Mouse (Mus musculus) A20 (cell line): ENCODE measurements around the gene Hist1h2bf.
A peak's percentile ranks its signal among the peaks of the same experiment; 100 is the strongest.
"Not testable (repeated sequence)": the region's sequence is repeated elsewhere in the genome, so short reads cannot be mapped to it uniquely, and the experiment has no call there.

Experiments
- DNase-seq: peaks from one replicate; pipeline ENCODE4 v3.0.0-alpha.2; 2011; ENCODE audit warnings: low read depth, low spot score

The Hist1h2bf gene

GRCm38 (mm10) chr13:23573898-23574524 is at the start of gene Hist1h2bf, which contains the start of gene Hist1h2ad:
Gene Hist1h2bf (minus strand): TSS chr13:23574196.
Gene Hist1h2ad (plus strand): TSS chr13:23574381.
- not testable (repeated sequence) for DNase-seq

GRCm38 (mm10) chr13:23622861-23623450 is 49.0 kb upstream of the Hist1h2bf start:
- no peak for DNase-seq

- DNase-seq = peak; percentile 95
These were observed 48.2 kb upstream of the Hist1h2bf start, which contains the start of gene Hist1h1e for GRCm38 (mm10) chr13:23622175-23622671. Gene Hist1h1e (minus strand): TSS chr13:23622558.

- DNase-seq = peak; percentile 88
These were observed 47.7 kb upstream of the Hist1h2bf start for GRCm38 (mm10) chr13:23621532-23622174.

- DNase-seq = peak; percentile 91
These were observed 46.9 kb upstream of the Hist1h2bf start, which contains the start of gene Hist1h2be for GRCm38 (mm10) chr13:23620733-23621531. Gene Hist1h2be (minus strand): TSS chr13:23621124.

GRCm38 (mm10) chr13:23620056-23620732 is 46.2 kb upstream of the Hist1h2bf start:
- peak; percentile 16 for DNase-seq

- no peak for DNase-seq
These were observed 37.6 kb upstream of the Hist1h2bf start for GRCm38 (mm10) chr13:23611638-23612037.

GRCm38 (mm10) chr13:23610393-23610792 is 36.4 kb upstream of the Hist1h2bf start:
- DNase-seq = no peak

- DNase-seq = no peak
These were observed 35.8 kb upstream of the Hist1h2bf start for GRCm38 (mm10) chr13:23609844-23610243.

GRCm38 (mm10) chr13:23609209-23609608 is 35.2 kb upstream of the Hist1h2bf start:
- no peak for DNase-seq

- no peak for DNase-seq
These were observed 31.1 kb upstream of the Hist1h2bf start for GRCm38 (mm10) chr13:23605052-23605451.

- DNase-seq = no peak
These were observed 30.5 kb upstream of the Hist1h2bf start for GRCm38 (mm10) chr13:23604452-23604851.

- DNase-seq = no peak
These were observed 29.2 kb upstream of the Hist1h2bf start for GRCm38 (mm10) chr13:23603182-23603699.

GRCm38 (mm10) chr13:23597957-23598356 is 24.0 kb upstream of the Hist1h2bf start:
- peak; percentile 82 for DNase-seq

GRCm38 (mm10) chr13:23595622-23596372 is 21.8 kb upstream of the Hist1h2bf start:
- no peak for DNase-seq

- no peak for DNase-seq
These were observed 21.2 kb upstream of the Hist1h2bf start for GRCm38 (mm10) chr13:23595185-23595584.

- DNase-seq = no peak
These were observed 19.2 kb upstream of the Hist1h2bf start for GRCm38 (mm10) chr13:23593051-23593770.

GRCm38 (mm10) chr13:23592614-23593013 is 18.6 kb upstream of the Hist1h2bf start:
- DNase-seq = no peak

GRCm38 (mm10) chr13:23591886-23592285 is 17.9 kb upstream of the Hist1h2bf start:
- not testable (repeated sequence) for DNase-seq
